Comparison of ENCODE assay signal across 21 mouse cellular contexts in genomic region chr11:24214509-24215134, GRCm38 (mm10).
DNase-seq lines count a peak whose midpoint lies in the region; ATAC-seq and TF ChIP-seq lines count a peak whose summit lies in the region.
"Had no signal": no experiment of that assay in that cellular context is flagged by ENCODE, and none has a peak within 500 bp of the region (broad histone marks: within the 10 kb centered on the region; RNA-seq: fewer than 3 reads in every experiment).

No protein-coding gene starts in this region.

- H3K27me3 ChIP-seq in limb, embryonic 10.5 days (ENCODE audit: low read depth, poor library complexity, severe bottlenecking) = no peaks in the 10 kb centered on the region
- no peaks in the 10 kb centered on the region for H3K27me3 ChIP-seq in limb, embryonic 14.5 days (ENCODE audit: control insufficient read depth, insufficient read depth, low read length)
- H3K27me3 ChIP-seq: CH12.LX; embryonic facial prominence, embryonic 12.5 days; forebrain, embryonic 15.5 days; hindbrain, embryonic 15.5 days had no signal

- ATAC-seq in limb, embryonic 14.5 days (ENCODE audit: low FRiP score, low read depth) = peak; percentile 56
- ATAC-seq: activated CD4-positive, CD25-positive, alpha-beta regulatory T cell, adult 4 months; forebrain, embryonic 15.5 days; inflammation-experienced regulatory T-cells, adult 6 months; Patski had no signal

- 17% methylated on average over 3 of the region's 3 CpGs for WGBS in limb, embryonic 10.5 days
- 19% methylated on average over 3 of the region's 3 CpGs for WGBS in limb, embryonic 14.5 days

- no peaks in the 10 kb centered on the region for H3K36me3 ChIP-seq in limb, embryonic 10.5 days
- H3K36me3 ChIP-seq in limb, embryonic 14.5 days (ENCODE audit: control insufficient read depth, insufficient read depth, low read length) = no peaks in the 10 kb centered on the region
- H3K36me3 ChIP-seq: embryonic facial prominence, embryonic 12.5 days; forebrain, embryonic 15.5 days; heart, embryonic 10.5 days; hindbrain, embryonic 15.5 days had no signal

- H3K4me1 ChIP-seq in limb, embryonic 10.5 days = peaks cover 41% of the 10 kb centered on the region
- peaks cover 19% of the 10 kb centered on the region for H3K4me1 ChIP-seq in limb, embryonic 14.5 days (ENCODE audit: control insufficient read depth, insufficient read depth, low read length)
- H3K4me1 ChIP-seq: forebrain, embryonic 15.5 days; hindbrain, embryonic 15.5 days had no signal

- no peak overlapping the region for H3K4me2 ChIP-seq in limb, embryonic 14.5 days (replicated peaks; ENCODE audit: low read depth, low read length, severe bottlenecking)
- H3K4me2 ChIP-seq: embryonic facial prominence, embryonic 12.5 days; forebrain, embryonic 15.5 days; hindbrain, embryonic 15.5 days had no signal

- TF ChIP-seq POLR2A in limb, embryonic 14.5 days (IDR thresholded peaks at IDR 0.05; ENCODE audit: borderline replicate concordance, extremely low read depth, insufficient read depth, insufficient read length) = no peak

- intact Hi-C loops in left cerebral cortex, postnatal 4 days (cut with DNase I) = no loop called here
- intact Hi-C loops in left cerebral cortex, postnatal 36 days (cut with DNase I) = no loop called here

- H3K27ac ChIP-seq in limb, embryonic 10.5 days = peak overlapping the region; percentile 66
- H3K27ac ChIP-seq in limb, embryonic 14.5 days (replicated peaks; ENCODE audit: low read depth, low read length) = peak overlapping the region; percentile 63; the same call in 1 of the 2 replicates
- H3K27ac ChIP-seq: embryonic facial prominence, embryonic 12.5 days; forebrain, embryonic 15.5 days; heart, embryonic 10.5 days; hindbrain, embryonic 15.5 days had no signal

- no peak overlapping the region for H3K4me3 ChIP-seq in limb, embryonic 10.5 days
- H3K4me3 ChIP-seq in limb, embryonic 14.5 days (replicated peaks; ENCODE audit: low read length) = no peak overlapping the region
- H3K4me3 ChIP-seq: embryonic facial prominence, embryonic 12.5 days; forebrain, embryonic 15.5 days; heart, embryonic 10.5 days; hindbrain, embryonic 15.5 days had no signal

- no peak overlapping the region for H3K9ac ChIP-seq in limb, embryonic 14.5 days (ENCODE audit: low read depth, low read length, severe bottlenecking)
- H3K9ac ChIP-seq: embryonic facial prominence, embryonic 12.5 days; forebrain, embryonic 15.5 days; hindbrain, embryonic 15.5 days had no signal

- H3K9me3 ChIP-seq in limb, embryonic 10.5 days (replicated peaks) = no peaks in the 10 kb centered on the region
- H3K9me3 ChIP-seq in limb, embryonic 14.5 days (ENCODE audit: control insufficient read depth, low read length) = no peaks in the 10 kb centered on the region
- H3K9me3 ChIP-seq: embryonic facial prominence, embryonic 12.5 days; forebrain, embryonic 15.5 days; heart, embryonic 10.5 days; hindbrain, embryonic 15.5 days had no signal

- DNase-seq in kidney, postnatal 10 days = peak; percentile 12
- no peak for DNase-seq in kidney, postnatal 25 days
- peak; percentile 55 for DNase-seq in embryo, embryonic 11 days
- peak; percentile 49 for DNase-seq in limb, embryonic 10.5 days (ENCODE audit: low spot score)
- DNase-seq in limb, embryonic 14.5 days (ENCODE audit: low spot score) = no peak
- DNase-seq in left cerebral cortex, postnatal 4 days = no peak
- no peak for DNase-seq in left cerebral cortex, postnatal 36 days (ENCODE audit: low spot score in 2 of 2)
- DNase-seq: adrenal gland, postnatal 14 days; cerebellum, adult 18-20 months; cerebellum, adult 9-11 months; gastrocnemius, postnatal 10 days; heart, adult 18-20 months; heart, postnatal 10 days had no signal

Comparison
In these comparisons a context has a peak if more than half of its experiments do, and no peak if none do; other contexts are left out.
1. DNase-seq: peak in kidney, postnatal 10 days (single experiment), embryo, embryonic 11 days (single experiment) and limb, embryonic 10.5 days (single experiment); none in kidney, postnatal 25 days (0 of 2), limb, embryonic 14.5 days (single experiment), left cerebral cortex, postnatal 4 days (single experiment) and left cerebral cortex, postnatal 36 days (0 of 2).